Mouse (Mus musculus): ENCODE results near the gene Kif24. TPM values are rescaled to one million over a fixed set of nuclear protein-coding genes. Genes with fewer than 3 reads are reported as not detected.

Kif24 gene
- polyA plus RNA-seq, 1 experiment: 0.44 TPM

DNA sequence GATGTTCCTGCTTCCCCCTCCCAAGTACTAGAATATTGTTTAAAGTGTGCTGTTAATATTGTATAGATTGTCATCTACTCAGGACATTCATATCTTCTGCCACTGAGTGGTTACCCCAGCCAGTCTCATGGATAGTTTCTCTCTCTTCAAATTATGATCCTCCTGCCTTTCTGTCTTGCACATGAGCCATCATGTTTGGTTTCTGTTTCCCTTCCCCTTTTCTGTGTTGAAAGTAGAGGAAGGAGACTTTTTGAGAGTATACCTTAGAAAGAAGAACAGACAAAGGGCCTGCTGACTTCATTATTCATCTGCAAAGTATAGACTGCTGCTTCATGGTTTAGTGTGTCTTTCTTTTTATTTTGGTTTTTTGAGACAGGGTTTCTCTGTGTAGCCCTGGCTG is 87.1 kb downstream of the Kif24 start:
- no peak for DNase-seq

DNA sequence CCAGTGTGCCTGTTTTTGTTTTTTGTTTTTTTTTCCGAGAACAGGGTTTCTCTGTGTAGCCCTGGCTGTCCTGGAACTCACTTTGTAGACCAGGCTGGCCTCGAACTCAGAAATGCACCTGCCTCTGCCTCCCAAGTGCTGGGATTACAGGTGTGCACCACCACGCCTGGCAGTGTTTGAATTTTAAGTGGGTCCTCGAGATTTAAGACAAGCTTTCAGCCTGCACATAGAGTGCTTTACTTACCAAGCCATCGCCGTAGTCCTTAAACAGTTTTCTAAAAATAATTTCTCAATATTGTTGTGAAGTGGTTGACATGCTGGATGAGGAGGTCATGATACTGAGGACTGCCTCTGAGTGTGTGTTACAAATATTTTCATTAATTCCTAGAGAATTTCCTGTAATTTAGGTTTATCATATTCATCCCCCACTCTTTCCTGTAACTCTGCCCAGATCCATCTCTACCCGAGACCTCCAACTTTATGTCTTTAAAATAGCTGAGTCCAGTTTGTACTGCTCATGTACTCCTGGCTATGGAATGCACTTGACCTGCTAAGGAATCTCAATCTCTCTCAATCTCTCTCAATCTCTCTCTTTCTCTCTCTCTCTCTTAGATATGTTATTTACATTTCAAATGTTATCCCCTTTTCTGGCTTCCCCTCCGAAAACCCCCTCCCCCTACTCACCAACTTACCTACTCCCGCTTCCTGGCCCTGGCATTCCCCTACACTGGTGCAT is 94.8 kb downstream of the Kif24 start:
- Histone ChIP-seq H3K4me3 (ENCODE audit: insufficient read depth, low read depth, low read length) (no peak overlapping the region), H3K27me3 (replicated peaks; ENCODE audit: control insufficient read depth, insufficient read depth, low read length) (no peaks in the 10 kb centered on the region), H3K36me3 (ENCODE audit: control insufficient read depth, insufficient read depth, low read length) (0 out of 2 replicates have a peak, but pooled peaks cover 2% of the 10 kb centered on the region), H3K4me1 (ENCODE audit: control insufficient read depth, insufficient read depth, low read length) (peaks cover 2% of the 10 kb centered on the region; the same call in 1 of the 2 replicates), H3K27ac (ENCODE audit: insufficient read depth, low read depth, low read length) (no peak overlapping the region)
- TF ChIP-seq POLR2A (IDR thresholded peaks at IDR 0.05; ENCODE audit: low read depth, low read length): no peak
- TF ChIP-seq CTCF (conservative IDR thresholded peaks at IDR 0.05; ENCODE audit: insufficient read depth, insufficient read length, low read depth, low read length): no peak
- WGBS: 87% methylated on average over 9 of the region's 9 CpGs
- no peak for DNase-seq

More for the DNA sequence above, 87.1 kb downstream of the Kif24 start:
- Histone ChIP-seq H3K4me3 (ENCODE audit: insufficient read depth, low read depth, low read length) (no peak overlapping the region), H3K27me3 (replicated peaks; ENCODE audit: control insufficient read depth, insufficient read depth, low read length) (no peaks in the 10 kb centered on the region), H3K4me1 (ENCODE audit: control insufficient read depth, insufficient read depth, low read length) (no peaks in the 10 kb centered on the region), H3K36me3 (ENCODE audit: control insufficient read depth, insufficient read depth, low read length) (peaks cover 13% of the 10 kb centered on the region), H3K27ac (ENCODE audit: insufficient read depth, low read depth, low read length) (no peak overlapping the region)
- TF ChIP-seq POLR2A (IDR thresholded peaks at IDR 0.05; ENCODE audit: low read depth, low read length): no peak
- TF ChIP-seq CTCF (conservative IDR thresholded peaks at IDR 0.05; ENCODE audit: insufficient read depth, insufficient read length, low read depth, low read length): no peak

DNA sequence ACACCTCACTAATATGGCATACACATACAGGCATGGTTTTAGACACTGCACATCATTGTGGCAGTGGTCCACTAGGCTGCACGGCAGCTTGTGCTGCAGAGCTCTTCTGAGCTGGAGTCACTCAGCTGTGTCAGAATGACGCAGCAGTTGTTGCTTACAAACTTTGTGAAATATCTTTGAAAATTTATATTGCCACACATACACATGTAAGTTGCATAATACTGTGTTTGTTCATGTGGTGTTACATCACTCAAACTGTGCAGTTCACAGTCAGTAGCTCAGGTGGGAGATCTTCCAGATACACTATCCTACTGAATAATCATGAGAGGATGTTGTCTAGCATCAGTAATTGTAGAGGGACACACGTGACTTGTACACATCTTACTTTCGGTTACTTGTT is 96.5 kb downstream of the Kif24 start:
- TF ChIP-seq POLR2A (IDR thresholded peaks at IDR 0.05; ENCODE audit: low read depth, low read length) (no peak), CTCF (conservative IDR thresholded peaks at IDR 0.05; ENCODE audit: insufficient read depth, insufficient read length, low read depth, low read length) (no peak)
- 0 out of 2 replicates have a peak, but pooled peaks cover 2% of the 10 kb centered on the region for H3K36me3 ChIP-seq (ENCODE audit: control insufficient read depth, insufficient read depth, low read length)
- DNase-seq: no peak
- no peak overlapping the region for H3K27ac ChIP-seq (ENCODE audit: insufficient read depth, low read depth, low read length)
- peaks cover 3% of the 10 kb centered on the region; the same call in 1 of the 2 replicates for H3K4me1 ChIP-seq (ENCODE audit: control insufficient read depth, insufficient read depth, low read length)
- no peak overlapping the region for H3K4me3 ChIP-seq (ENCODE audit: insufficient read depth, low read depth, low read length)
- WGBS: 63% methylated on average over 4 of the region's 4 CpGs
- no peaks in the 10 kb centered on the region for H3K27me3 ChIP-seq (replicated peaks; ENCODE audit: control insufficient read depth, insufficient read depth, low read length)

GRCm38 (mm10) chr4:41361059-41361458 is 103.6 kb downstream of the Kif24 start:
- no peak overlapping the region for H3K4me3 ChIP-seq (ENCODE audit: insufficient read depth, low read depth, low read length)
- no peak for DNase-seq
- peaks cover 3% of the 10 kb centered on the region; the same call in 1 of the 2 replicates for H3K4me1 ChIP-seq (ENCODE audit: control insufficient read depth, insufficient read depth, low read length)
- no peak overlapping the region for H3K27ac ChIP-seq (ENCODE audit: insufficient read depth, low read depth, low read length)
- no peaks in the 10 kb centered on the region for H3K36me3 ChIP-seq (ENCODE audit: control insufficient read depth, insufficient read depth, low read length)
- TF ChIP-seq POLR2A (IDR thresholded peaks at IDR 0.05; ENCODE audit: low read depth, low read length): no peak
- TF ChIP-seq CTCF (conservative IDR thresholded peaks at IDR 0.05; ENCODE audit: insufficient read depth, insufficient read length, low read depth, low read length): no peak
- no peaks in the 10 kb centered on the region for H3K27me3 ChIP-seq (replicated peaks; ENCODE audit: control insufficient read depth, insufficient read depth, low read length)
- WGBS: 95% methylated on average over 3 of the region's 3 CpGs

DNA sequence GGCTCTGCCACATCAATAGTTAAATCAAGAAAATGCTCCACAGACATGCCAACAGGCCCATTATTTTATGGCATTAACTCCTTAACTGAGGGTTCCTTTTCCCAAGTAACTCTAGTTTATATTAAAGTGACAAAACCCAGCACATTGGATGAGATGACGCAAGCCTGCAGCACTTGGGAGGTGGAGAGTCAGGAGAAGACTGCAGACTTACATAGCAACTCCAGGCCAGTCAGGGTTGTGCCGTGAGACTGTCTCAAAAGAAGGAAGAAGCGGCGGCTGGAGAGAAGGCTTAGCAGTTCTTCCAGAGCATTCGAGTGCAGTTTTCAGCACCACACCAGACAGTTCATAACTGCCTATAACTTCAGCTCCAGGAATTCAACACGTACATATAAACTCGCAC is 105.3 kb downstream of the Kif24 start:
- no peak for DNase-seq
- Histone ChIP-seq H3K27me3 (replicated peaks; ENCODE audit: control insufficient read depth, insufficient read depth, low read length) (no peaks in the 10 kb centered on the region), H3K4me1 (ENCODE audit: control insufficient read depth, insufficient read depth, low read length) (no peaks in the 10 kb centered on the region), H3K27ac (ENCODE audit: insufficient read depth, low read depth, low read length) (no peak overlapping the region), H3K4me3 (ENCODE audit: insufficient read depth, low read depth, low read length) (no peak overlapping the region), H3K36me3 (ENCODE audit: control insufficient read depth, insufficient read depth, low read length) (no peaks in the 10 kb centered on the region)
- no peak for TF ChIP-seq POLR2A (IDR thresholded peaks at IDR 0.05; ENCODE audit: low read depth, low read length)
- no peak for TF ChIP-seq CTCF (conservative IDR thresholded peaks at IDR 0.05; ENCODE audit: insufficient read depth, insufficient read length, low read depth, low read length)
- 90% methylated on average over 7 of the region's 7 CpGs for WGBS

- Histone ChIP-seq H3K4me1 (ENCODE audit: control insufficient read depth, insufficient read depth, low read length) (no peaks in the 10 kb centered on the region), H3K36me3 (ENCODE audit: control insufficient read depth, insufficient read depth, low read length) (no peaks in the 10 kb centered on the region), H3K4me3 (ENCODE audit: insufficient read depth, low read depth, low read length) (no peak overlapping the region), H3K27ac (ENCODE audit: insufficient read depth, low read depth, low read length) (no peak overlapping the region), H3K27me3 (replicated peaks; ENCODE audit: control insufficient read depth, insufficient read depth, low read length) (no peaks in the 10 kb centered on the region)
- TF ChIP-seq POLR2A (IDR thresholded peaks at IDR 0.05; ENCODE audit: low read depth, low read length) (no peak), CTCF (conservative IDR thresholded peaks at IDR 0.05; ENCODE audit: insufficient read depth, insufficient read length, low read depth, low read length) (no peak)
- DNase-seq: no peak
- WGBS: 77% methylated on average over 2 of the region's 2 CpGs
Observed at GRCm38 (mm10) chr4:41358669-41359068, 106.0 kb downstream of the Kif24 start.

- no peak for DNase-seq
- Histone ChIP-seq H3K4me3 (ENCODE audit: insufficient read depth, low read depth, low read length) (no peak overlapping the region), H3K27me3 (replicated peaks; ENCODE audit: control insufficient read depth, insufficient read depth, low read length) (no peaks in the 10 kb centered on the region), H3K27ac (ENCODE audit: insufficient read depth, low read depth, low read length) (no peak overlapping the region), H3K4me1 (ENCODE audit: control insufficient read depth, insufficient read depth, low read length) (0 out of 2 replicates have a peak, but pooled peaks cover 2% of the 10 kb centered on the region), H3K36me3 (ENCODE audit: control insufficient read depth, insufficient read depth, low read length) (no peaks in the 10 kb centered on the region)
- TF ChIP-seq POLR2A (IDR thresholded peaks at IDR 0.05; ENCODE audit: low read depth, low read length) (no peak), CTCF (conservative IDR thresholded peaks at IDR 0.05; ENCODE audit: insufficient read depth, insufficient read length, low read depth, low read length) (no peak)
- WGBS: 71% methylated on average over 2 of the region's 2 CpGs
Observed at GRCm38 (mm10) chr4:41357154-41357553, 107.5 kb downstream of the Kif24 start.
